Mouse (Mus musculus) testis, postnatal 10 days (tissue): Measurements from ENCODE around the gene Hhatl.

ENCODE experiments used
- DNase-seq: peaks from one replicate; pipeline ENCODE4 v3.0.0; 2021; ENCODE audit warnings: low spot score

Gene Hhatl

DNA sequence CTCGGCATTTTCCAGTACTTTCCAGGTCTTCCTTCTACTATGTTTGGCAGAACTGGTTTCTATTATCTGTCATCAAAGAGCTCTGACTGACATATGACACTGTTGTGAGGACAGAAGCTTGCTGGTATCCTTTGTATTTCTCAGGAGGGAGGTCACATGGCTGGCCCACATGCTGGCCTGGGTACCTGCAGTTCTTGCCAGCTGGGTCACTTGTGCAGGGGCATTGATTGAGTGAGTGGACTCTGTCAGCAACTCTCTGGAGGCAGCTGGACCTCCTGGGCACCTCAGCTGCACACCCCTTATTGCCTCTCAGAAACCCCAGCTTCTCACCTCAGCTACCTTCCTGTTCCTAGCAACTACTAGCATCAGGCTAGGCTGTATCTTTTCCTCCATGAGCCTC is 15.2 kb upstream of the Hhatl start:
- DNase-seq: no peak

DNA sequence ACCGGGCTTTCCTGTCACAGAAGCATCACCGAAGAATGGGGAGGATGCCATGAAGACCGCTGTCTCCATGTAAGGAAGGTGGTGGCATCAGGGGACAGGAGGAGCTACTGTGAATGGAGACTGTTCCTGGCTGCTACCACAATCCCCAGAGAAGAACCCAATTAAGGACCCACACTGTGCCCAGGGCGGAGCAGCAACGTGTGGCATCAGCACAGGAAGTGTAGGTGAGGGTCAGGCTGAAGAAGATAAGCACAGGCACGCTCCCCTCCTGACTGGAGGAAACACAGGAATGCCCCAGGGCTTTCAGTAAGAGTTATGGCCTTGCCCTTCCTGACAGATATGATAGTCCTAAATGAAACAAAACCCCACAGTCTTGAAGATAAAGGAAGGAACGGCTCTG is 10.4 kb upstream of the Hhatl start:
- no peak for DNase-seq

DNA sequence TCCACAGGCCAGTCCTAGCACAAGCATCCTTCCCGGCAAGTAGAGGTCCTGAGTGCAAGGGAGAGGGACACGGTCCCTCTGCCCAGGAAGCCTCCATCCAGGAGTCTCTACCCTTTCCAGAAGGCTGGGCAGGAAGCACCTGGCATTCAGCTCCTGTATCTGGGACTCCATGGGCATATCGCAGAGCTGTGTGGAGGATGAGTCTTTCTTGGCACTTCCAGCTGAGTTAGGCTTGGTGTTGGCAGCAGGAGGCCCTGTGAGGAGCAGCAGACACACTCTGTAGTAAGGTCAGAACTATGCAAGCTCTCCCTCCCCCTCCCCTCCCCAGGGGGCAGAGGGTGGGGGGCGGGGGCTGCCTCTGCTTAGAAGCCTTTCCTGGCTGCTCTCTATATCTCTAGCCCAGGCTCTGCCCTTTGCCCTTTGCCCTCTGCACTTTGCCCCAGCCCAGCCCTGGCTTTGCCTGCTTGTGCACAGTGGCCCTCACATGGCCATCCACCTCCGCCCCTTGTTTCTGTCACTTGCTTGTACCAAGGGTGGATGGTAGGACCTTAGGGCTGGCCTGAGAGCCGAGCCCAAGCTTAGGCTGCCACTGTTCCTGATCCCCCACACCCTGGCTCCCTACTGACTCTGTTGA is 6.7 kb upstream of the Hhatl start:
- no peak for DNase-seq

DNA sequence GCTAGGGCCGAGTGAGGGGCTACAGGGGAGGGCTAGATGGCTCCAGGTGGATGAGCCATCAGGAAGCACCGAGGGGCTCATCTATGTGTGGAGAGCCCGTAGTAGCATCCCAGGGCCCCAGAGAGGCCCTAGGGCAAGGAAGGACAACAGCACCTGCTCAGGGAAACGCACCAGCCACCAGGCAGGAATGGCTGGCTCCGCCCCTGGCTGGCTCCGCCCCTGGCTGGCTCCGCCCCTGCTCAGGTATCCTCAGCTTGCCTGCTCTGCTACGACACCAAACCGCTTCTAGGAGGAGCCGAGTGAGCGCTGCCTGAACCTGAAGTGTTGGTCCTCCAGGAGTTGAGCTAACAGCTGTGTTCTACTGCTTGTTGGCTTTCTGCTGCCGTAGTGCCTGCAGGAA is 5.4 kb upstream of the Hhatl start:
- no peak for DNase-seq

DNA sequence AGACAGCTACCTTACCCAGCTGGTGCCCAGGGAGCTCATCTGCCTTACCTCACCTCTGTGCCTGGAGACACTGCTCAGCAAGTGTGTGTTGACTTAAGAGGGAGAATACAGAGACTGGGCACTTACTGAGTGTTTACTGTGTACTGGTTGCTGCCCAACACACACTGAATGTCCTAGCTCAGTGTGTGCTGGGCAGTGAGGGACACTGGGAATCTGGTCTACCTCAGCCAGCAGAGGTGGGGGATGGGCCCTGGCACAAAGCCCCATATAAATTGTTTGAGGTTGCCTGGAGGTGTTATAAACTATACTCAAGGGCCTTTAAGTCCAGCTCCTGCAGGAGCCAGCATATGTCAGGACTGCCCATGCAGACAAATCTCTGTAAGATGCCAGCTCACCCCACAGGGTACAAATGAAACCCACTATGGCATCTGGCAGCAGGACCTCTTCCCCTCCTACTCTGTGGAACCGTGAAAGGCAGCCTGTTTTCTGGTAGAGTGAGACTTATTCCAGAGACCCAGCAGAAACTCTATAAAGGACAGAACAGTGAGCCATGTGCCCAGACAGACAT is 2.7 kb upstream of the Hhatl start:
- DNase-seq: no peak

DNA sequence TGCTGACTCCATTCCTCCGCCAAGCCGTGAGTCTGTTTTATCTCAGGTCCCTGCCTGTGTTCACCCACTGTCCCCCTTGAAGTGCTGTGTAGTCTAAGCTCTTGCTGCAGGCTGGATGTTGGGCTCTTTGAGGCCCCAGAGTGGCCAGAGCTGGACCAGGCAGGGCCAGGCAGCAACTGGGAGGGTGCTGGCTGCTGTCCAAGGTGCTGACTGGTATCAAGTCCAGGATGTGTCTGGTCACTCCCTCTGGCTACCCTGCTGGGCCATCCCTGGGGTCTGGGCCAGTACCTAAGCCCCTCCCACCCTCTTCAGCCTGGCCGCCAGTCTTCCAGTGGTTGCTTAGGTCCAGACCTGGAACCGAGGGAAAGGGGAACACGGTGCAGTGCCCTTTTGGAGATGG is 1.1 kb downstream of the Hhatl start:
- DNase-seq: peak; percentile 92

DNA sequence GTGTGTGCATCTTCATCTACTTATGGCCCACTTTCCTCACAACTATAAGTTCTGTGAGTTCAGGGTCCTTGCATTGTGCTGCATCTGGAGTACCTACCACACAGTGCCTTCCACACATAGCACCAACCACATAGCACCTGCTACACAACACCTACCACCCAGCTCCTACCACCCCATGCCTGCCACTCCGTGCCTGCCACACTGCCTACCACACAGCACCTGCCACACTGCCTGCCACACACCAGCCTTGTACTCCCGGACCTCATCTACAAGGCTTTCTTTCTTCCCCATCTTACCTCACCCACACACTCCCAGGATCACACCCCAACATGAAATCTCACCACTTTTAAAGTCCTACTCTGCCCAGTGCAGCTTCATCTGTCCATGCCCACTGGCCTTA is 5.9 kb downstream of the Hhatl start:
- DNase-seq: no peak

DNA sequence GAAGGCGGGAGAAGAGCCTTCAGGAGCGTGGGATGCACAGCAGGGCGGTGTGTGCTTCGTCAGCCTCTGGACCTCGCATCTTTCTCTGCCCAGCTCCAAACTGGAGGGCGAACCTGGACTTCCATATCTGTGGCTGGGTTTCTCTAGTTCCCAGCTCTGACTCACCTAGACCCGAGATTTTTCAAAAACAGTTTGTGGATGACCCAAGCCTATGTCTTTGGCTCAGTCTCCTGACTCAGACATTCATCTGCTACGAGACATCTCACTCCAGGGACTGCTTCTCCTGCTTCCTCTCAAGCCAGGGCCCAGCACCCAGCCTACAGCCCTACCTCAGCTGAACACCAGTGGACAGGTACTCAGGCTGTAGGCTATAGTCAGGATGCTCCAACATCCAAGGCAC is 7.0 kb downstream of the Hhatl start:
- DNase-seq: no peak

DNA sequence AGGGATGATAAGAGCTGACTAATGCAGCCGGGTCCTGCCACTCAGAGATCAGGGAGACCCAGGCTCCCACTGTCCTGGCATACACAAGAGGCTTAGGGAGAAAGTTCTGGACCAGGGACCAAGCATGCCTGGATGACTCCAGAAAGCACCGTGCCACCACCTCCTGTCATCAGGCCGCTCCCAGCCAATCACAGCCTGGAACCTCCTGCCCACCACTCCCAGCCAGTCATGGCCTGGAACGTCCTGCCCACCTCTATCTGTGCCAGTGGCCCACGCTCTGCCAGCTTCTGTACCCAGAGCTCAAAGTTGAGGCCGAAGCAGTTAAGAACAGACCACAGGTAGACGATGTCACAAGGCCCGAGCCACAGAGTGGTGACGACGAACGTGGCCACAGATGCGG is 7.5 kb downstream of the Hhatl start:
- no peak for DNase-seq

DNA sequence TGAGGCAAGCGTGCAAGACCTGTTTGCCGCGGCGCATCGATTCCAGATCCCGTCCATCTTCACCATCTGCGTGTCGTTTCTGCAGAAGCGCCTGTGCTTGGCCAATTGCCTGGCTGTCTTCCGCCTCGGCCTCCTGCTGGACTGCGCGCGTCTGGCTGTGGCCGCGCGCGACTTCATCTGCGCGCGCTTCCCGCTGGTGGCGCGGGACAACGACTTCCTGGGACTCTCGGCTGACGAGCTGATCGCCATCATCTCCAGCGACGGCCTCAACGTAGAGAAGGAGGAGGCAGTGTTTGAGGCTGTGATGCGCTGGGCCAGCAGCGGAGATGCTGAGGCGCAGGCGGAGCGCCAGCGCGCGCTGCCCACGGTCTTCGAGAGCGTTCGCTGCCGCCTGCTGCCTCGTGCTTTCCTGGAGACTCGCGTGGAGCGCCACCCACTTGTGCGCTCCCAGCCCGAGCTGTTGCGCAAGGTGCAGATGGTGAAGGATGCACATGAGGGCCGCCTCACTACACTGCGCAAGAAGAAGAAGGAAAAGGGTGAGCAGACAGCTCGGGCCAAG is 14.2 kb downstream of the Hhatl start:
- DNase-seq: peak; percentile 67

DNA sequence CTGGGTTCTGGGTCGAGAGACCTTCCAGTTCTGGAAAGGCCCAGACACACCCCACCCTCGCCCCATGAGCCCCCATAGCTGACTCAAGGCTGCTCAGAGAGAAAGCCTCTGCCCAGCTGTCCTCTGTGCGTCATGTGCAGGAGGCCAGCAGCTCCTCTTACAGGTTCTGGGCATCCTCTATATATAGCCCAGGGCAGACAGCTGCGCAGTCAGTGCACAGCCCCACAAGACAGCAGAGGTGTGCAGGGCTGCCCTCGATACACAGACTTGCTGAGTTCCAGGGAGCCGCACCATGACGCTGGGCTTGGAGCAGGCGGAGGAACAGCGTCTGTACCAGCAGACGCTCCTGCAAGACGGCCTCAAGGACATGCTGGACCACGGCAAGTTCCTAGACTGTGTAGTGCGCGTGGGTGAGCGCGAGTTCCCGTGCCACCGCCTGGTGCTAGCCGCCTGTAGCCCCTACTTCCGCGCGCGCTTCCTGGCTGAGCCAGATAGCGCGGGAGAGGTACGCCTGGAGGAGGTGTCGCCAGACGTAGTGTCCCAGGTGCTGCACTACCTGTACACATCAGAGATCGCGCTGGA is 14.7 kb downstream of the Hhatl start, which contains the start of gene Klhl40:
TSS of gene Klhl40 (plus strand) at position 124 of the 582 bp plus-strand sequence.
- DNase-seq: no peak

DNA sequence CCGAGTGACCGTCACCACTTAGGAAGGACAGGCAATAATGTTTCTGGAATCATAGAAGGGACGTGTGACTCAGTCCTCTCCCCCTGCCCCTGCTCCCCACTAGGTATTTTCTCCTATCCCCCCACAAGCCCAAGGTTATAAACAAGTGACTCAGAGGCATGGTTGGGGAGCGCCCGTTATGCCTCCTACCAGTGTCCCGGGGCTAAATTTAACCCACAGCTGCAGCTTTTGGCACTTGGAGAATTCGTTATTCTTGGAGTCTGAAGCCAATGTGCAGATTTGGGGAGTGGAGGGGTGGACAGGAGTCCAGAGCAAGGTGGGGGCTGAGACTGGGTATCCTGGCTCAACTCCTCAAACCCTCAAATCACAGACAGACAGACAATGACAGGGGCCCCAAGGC is 15.8 kb downstream of the Hhatl start:
- no peak for DNase-seq

DNA sequence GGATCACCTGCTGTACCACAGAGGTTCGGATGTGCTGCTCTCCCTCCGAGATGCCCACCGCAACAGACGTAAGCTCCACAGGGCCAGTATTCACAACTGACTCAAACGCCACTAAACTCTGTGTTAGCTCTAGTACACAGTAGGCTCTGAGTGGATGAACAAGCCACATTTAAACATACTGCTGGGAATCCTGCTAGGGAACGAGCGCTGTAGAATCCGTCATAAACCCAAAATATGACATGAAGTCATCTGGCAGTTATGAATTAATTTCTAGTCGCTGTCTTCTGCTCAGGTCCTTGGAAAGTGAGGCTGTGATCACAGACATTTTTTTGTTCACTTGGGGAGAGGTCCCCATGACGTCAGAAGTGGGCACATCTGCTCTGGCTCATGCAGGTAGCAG is 16.4 kb downstream of the Hhatl start:
- DNase-seq: no peak

DNA sequence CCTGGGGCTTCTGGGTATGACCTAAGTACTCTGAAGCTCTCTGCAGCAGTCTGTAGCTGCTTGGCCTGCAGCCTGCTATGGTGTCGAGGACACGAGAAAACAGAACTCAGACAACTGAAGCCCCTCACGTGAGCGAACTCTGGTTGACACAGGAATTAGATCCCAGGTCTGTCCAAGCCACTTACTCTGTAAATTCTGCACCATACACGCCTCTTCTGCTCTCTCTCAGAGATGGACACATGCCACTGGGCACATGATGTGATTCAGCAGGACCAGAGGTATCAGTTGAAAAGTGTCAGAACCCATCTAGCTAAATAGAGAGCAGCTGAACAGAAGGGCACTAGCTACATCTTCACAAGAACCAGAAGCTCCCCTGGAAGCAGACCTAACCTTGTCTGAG is 19.9 kb downstream of the Hhatl start:
- DNase-seq: no peak

DNA sequence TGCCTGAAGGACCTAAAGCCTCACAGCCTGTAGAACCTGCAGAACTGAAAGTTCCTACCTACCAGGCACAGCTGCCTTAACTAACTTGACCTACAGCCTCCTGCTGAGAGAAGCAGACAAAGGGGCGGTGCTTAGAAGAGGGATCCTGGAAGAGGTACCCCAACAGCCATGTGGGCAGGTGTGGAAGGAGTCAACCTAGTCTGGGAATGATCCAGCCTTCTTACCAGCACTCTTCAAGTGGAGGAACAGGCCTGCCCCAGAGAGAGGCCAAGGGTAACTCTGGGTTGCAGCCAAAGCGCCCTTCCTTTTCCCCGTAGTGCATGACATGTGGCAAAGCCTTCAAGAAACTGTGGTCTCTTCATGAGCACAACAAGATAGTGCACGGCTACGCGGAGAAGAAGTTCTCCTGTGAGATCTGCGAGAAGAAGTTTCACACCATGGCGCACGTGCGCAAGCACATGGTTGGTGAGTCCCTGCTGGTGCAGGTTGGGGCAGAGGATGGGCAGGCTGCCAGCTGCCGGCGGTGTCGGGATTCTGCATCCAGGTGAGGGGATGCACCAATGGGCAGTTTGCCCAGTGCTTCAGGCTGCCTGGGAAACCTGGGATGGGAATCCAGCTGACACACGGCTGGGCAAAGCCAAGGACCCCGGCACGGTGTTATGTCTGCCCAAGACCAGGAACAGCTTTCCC is 27.0 kb downstream of the Hhatl start:
- DNase-seq: peak; percentile 59

DNA sequence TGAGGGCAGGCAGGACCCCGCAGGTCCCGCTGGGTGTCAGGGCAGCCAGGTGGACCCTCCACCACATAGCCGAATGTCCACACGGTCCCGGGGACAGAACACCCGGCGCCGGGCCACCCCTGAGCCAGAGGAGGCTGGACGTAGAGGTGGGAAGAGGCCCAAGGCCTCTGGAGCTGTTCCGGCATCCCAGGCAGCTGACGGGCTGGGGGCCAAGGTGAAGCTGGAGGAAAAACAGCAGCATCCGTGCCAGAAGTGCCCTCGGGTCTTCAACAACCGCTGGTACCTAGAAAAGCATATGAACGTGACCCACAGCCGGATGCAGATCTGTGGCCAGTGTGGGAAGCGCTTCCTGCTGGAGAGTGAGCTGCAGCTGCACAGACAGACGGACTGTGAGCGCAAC is 28.6 kb downstream of the Hhatl start:
- DNase-seq: peak; percentile 65

DNA sequence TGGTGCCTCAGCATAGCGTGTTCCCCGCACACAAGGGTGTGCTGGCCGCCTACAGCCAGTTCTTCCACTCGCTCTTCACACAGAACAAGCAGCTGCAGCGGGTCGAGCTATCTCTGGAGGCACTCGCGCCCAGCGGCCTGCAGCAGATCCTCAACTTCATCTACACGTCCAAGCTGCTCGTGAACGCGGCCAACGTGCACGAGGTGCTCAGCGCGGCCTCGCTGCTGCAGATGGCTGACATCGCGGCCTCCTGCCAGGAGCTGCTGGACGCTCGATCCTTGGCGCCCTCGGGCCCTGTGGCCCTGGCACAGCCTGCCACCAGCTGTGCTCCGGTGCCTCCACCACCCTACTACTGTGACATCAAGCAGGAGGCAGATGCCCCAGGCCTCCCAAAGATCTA is 29.5 kb downstream of the Hhatl start:
- peak; percentile 46 for DNase-seq

DNA sequence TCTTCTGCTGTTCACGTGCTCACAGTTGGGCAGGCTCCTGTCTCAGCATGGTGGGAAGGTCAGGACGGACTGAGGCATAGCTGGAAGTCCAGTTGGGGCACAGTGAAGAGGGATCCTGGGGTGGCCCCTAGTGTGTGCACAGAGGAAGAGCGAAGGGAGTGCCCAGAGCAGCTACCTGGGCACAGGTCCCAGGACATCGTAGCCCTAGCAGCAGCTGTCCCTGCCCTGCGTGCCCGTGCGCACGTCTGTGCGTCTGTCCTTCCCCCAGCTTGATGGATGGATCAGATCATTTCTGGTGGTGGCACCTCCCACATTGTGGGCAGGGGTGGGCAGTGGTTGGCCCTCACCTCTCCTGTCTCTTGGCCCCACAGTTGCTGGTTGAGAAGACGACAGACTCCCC is 30.1 kb downstream of the Hhatl start:
- DNase-seq: peak; percentile 47

DNA sequence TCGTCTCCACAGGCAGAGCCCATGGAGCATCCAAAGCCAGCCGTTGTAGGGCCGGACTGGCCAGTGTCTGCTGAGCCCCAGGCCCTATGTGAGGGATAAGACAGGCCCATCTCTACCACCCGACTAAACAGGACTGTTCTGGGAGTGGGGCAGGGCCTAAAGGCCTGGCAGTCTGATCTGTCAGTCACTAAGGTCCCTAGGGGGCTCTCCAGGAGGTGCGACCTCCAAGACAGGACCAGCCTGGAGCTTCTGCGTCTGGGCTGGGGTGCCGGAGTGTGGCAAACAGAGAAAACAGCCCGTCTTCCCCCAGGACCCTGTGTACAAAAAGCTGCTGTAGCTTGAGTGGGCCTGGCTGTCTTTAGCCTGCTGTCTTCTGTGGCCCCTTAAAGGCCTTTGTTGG is 30.5 kb downstream of the Hhatl start:
- DNase-seq: peak; percentile 45

DNA sequence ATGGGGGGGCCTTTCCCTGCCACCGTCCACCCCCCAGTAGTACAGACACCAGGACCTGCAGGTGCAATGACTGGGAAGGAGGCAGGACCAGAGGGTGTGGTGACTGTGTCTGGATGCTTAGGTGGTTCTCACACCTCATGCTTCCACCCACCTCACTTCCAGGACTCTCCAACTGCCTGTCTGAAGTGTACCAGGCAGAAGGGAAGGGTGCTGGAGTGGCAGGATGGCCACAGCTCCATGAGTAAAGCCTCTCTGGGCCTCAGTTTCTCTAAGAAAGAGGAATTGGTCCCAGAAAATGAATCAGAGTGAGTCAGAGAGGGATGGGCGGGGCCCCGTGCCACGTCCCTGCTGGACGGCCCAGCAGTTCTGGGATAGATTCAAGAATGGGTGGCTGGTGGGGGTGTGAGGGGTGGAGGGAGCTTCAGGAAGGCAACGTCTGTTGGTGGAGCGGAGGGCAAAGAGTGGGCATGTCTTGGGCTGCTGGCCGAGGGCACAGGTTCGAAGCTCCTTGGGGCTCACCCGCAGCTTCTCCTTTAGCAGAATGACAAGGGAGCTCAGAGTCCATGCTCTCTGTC is 31.1 kb downstream of the Hhatl start:
- DNase-seq: peak; percentile 52

DNA sequence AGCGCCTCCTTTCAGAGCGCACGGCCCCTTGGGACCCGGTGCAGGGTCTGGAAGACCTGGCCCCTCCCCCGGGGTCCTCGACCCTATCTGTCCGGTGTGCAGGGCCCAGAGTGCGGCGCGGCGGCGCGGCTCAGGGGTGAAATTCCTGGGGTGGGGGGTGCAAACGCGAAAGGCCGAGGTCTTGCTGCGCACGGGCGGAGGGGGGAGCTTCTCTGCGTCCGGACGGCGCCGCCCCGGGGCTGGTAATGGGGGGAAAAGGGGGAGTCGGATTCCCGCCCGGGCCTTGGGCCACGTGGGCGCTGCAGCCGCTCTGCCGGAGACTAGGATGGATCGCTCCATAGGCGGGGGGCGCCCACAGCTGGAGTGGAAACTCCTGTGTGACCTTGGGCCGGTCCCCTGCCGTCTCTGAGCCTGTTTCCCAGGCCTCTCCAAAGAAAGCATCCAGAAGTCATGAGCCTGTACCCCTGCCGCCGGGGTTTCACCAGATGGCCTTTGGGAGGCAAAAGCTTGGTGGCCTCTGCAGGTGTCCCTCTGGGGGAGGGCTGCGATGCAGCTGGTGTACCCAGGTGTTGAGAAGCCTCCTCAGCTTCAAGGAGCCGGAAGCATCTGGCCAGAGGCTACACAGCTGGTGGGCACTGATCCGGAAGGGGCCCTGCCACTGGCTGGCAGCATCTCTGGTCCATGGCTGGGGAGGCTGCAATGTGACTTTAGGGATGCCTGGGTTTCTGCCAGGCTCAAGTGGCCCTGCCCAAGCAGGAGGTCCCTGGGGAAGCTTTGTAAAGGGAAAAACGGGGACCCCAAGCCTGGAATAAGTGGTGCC is 31.8 kb downstream of the Hhatl start:
- DNase-seq: peak; percentile 85
